Mouse (Mus musculus) limb, embryonic 14.5 days (tissue): ENCODE results near the gene Gm5152. TPM values are rescaled to one million over a fixed set of nuclear protein-coding genes. Genes with fewer than 3 reads are reported as not detected.

Experiments
- ATAC-seq: fragments of 200-750 bp; cut with Nextera tagmentation; 2 replicates; pipeline ENCODE4 v1.8.0; 2017; ENCODE audit warnings: low read depth, moderate number of reproducible peaks, moderate TSS enrichment; ENCODE audit not compliant: low FRiP score
- DNase-seq: peaks from one replicate; pipeline ENCODE4 v3.0.0-alpha.2; 2015; ENCODE audit warnings: low spot score
- H3K27ac ChIP-seq: fragments of 300-500 bp; sonication (generic); replicated peaks from 2 replicates; pipeline ENCODE4 v1.5.1; 2014; ENCODE audit warnings: low read depth, mild to moderate bottlenecking, low read length, moderate library complexity, mixed read lengths
- H3K27me3 ChIP-seq: fragments of 300-500 bp; sonication (generic); 2 replicates; pipeline ENCODE4 v1.6.1; 2014; ENCODE audit warnings: low read length, mixed read lengths; ENCODE audit not compliant: control insufficient read depth, insufficient read depth
- H3K36me3 ChIP-seq: fragments of 300-500 bp; sonication (generic); 2 replicates; pipeline ENCODE4 v1.6.1; 2014; ENCODE audit warnings: mild to moderate bottlenecking, low read length, moderate library complexity, mixed read lengths; ENCODE audit not compliant: control insufficient read depth, insufficient read depth
- H3K4me1 ChIP-seq: fragments of 300-500 bp; sonication (generic); 2 replicates; pipeline ENCODE4 v1.6.1; 2014; ENCODE audit warnings: antibody characterized with exemption, low read length, mixed read lengths; ENCODE audit not compliant: control insufficient read depth, insufficient read depth
- H3K4me2 ChIP-seq: fragments of 300-500 bp; sonication (generic); replicated peaks from 2 replicates; pipeline ENCODE4 v1.6.1; 2014; ENCODE audit warnings: low read depth, mild to moderate bottlenecking, low read length, moderate library complexity; ENCODE audit not compliant: severe bottlenecking
- H3K4me3 ChIP-seq: fragments of 300-500 bp; sonication (generic); replicated peaks from 2 replicates; pipeline ENCODE4 v1.5.1; 2014; ENCODE audit warnings: low read length
- H3K9ac ChIP-seq: fragments of 300-500 bp; sonication (generic); 2 replicates; pipeline ENCODE4 v1.6.1; 2014; ENCODE audit warnings: mild to moderate bottlenecking, low read depth, low read length, moderate library complexity; ENCODE audit not compliant: severe bottlenecking
- H3K9me3 ChIP-seq: fragments of 300-500 bp; sonication (generic); 2 replicates; pipeline ENCODE4 v1.6.1; 2016; ENCODE audit warnings: low read length; ENCODE audit not compliant: control insufficient read depth
- POLR2A ChIP-seq: fragments of 200-500 bp; IDR thresholded peaks from 2 replicates; pipeline ENCODE4 v1.8.0; 2012; ENCODE audit warnings: inconsistent platforms, mild to moderate bottlenecking, moderate library complexity, borderline replicate concordance; ENCODE audit not compliant: insufficient read depth, insufficient read length; ENCODE audit errors: extremely low read depth
- WGBS: fragments of 180-500 bp; shearing (Covaris S2); extraction: QIAGEN DNeasy Blood & Tissue Kit; methylation state at CpG from one replicate; pipeline ENCODE4 v1.1.7; 2014; 5-methylcytosine and 5-hydroxymethylcytosine counted together
- polyA plus RNA-seq, 2 experiments: library from polyadenylated mRNA; depleted of rRNA in 1 of 2; stranded (reverse) in 1 of 2; unstranded in 1 of 2; fragments of >200 nt; fragmentation: Nextera tagmentation in 1 of 2; extraction: Ambion mirVana in 1 of 2; gene quantifications; 2 replicates each; pipeline versions ENCODE4 v1.2.1 to v1.2.3; 2012 to 2014

Gene Gm5152
- polyA plus RNA-seq, 2 experiments: not detected

- no peak for TF ChIP-seq POLR2A
- no peaks in the 10 kb centered on the region for H3K27me3 ChIP-seq
- no peak overlapping the region for H3K4me2 ChIP-seq
- no peak for DNase-seq
- no peak for ATAC-seq
- H3K4me1 ChIP-seq: no peaks in the 10 kb centered on the region
- no peak overlapping the region for H3K4me3 ChIP-seq
- WGBS: 85% methylated on average over 1 of the region's 1 CpGs
- H3K36me3 ChIP-seq: no peaks in the 10 kb centered on the region
- no peaks in the 10 kb centered on the region for H3K9me3 ChIP-seq
- H3K27ac ChIP-seq: no peak overlapping the region
- H3K9ac ChIP-seq: no peak overlapping the region
These were observed 49.4 kb downstream of the Gm5152 start for GRCm38 (mm10) chr5:10196880-10197279.
